Mouse (Mus musculus) kidney, adult 2 months (tissue): ENCODE data around the gene Sidt1. TPM values are rescaled to one million over a fixed set of nuclear protein-coding genes. Genes with fewer than 3 reads are reported as not detected.

Source experiments
- DNase-seq: peaks from one replicate; pipeline ENCODE4 v3.0.0; 2021
- H3K27ac ChIP-seq: fragments of 200-500 bp; 2 replicates; pipeline ENCODE4 v1.5.1; 2012; ENCODE audit warnings: low read depth, low read length, control low read depth, inconsistent platforms; ENCODE audit not compliant: insufficient read depth
- H3K27me3 ChIP-seq: fragments of 200-500 bp; replicated peaks from 2 replicates; pipeline ENCODE4 v1.6.1; 2012; ENCODE audit warnings: mild to moderate bottlenecking, moderate library complexity, low read length, inconsistent platforms; ENCODE audit not compliant: control insufficient read depth, insufficient read depth
- H3K36me3 ChIP-seq: fragments of 200-500 bp; 2 replicates; pipeline ENCODE4 v1.6.1; 2012; ENCODE audit warnings: mild to moderate bottlenecking, moderate library complexity, low read length, inconsistent platforms; ENCODE audit not compliant: control insufficient read depth, insufficient read depth
- H3K4me1 ChIP-seq: fragments of 200-500 bp; 2 replicates; pipeline ENCODE4 v1.6.1; 2011; ENCODE audit warnings: low read length; ENCODE audit not compliant: control insufficient read depth, insufficient read depth
- H3K4me3 ChIP-seq: fragments of 200-500 bp; 2 replicates; pipeline ENCODE4 v1.5.1; 2011; ENCODE audit warnings: mild to moderate bottlenecking, low read depth, low read length, control low read depth; ENCODE audit not compliant: insufficient read depth
- CTCF ChIP-seq: fragments of 200-500 bp; conservative IDR thresholded peaks from 2 replicates; pipeline ENCODE4 v1.5.1; 2011; ENCODE audit warnings: low read depth, mild to moderate bottlenecking, control low read depth, low read length, moderate library complexity, mixed read lengths; ENCODE audit not compliant: insufficient read depth, insufficient read length
- POLR2A ChIP-seq: fragments of 200-500 bp; IDR thresholded peaks from one replicate; pipeline ENCODE4 v1.6.1; 2011; ENCODE audit warnings: low read depth, low read length, control low read depth
- whole genome bisulfite sequencing: fragments of 180-500 bp; shearing (Covaris S2); methylation state at CpG from one replicate; pipeline ENCODE4 v1.1.7; 2018; 5-methylcytosine and 5-hydroxymethylcytosine counted together
- polyA plus RNA-seq: library from polyadenylated mRNA; depleted of rRNA; stranded (reverse); fragments of >200 nt; gene quantifications from 2 replicates; pipeline ENCODE4 v1.2.3, GENCODE M21; 2012

Gene Sidt1
- polyA plus RNA-seq, 1 experiment: 1.6 TPM

- H3K27me3 ChIP-seq: no peaks in the 10 kb centered on the region
- TF ChIP-seq CTCF: no peak
- TF ChIP-seq POLR2A: no peak
- no peak overlapping the region for H3K4me3 ChIP-seq
- no peak for DNase-seq
- H3K4me1 ChIP-seq: no peaks in the 10 kb centered on the region
- no peak overlapping the region for H3K27ac ChIP-seq
- H3K36me3 ChIP-seq: peaks cover 3% of the 10 kb centered on the region; the same call in 1 of the 2 replicates
- 91% methylated on average over 9 of the region's 9 CpGs for WGBS
These were observed 117.5 kb downstream of the Sidt1 start for GRCm38 (mm10) chr16:44215513-44215912.

GRCm38 (mm10) chr16:44212703-44213102 lies 120.3 kb downstream of the Sidt1 start:
- H3K36me3 ChIP-seq: peaks cover 3% of the 10 kb centered on the region; the same call in 1 of the 2 replicates
- H3K4me3 ChIP-seq: no peak overlapping the region
- TF ChIP-seq POLR2A: no peak
- TF ChIP-seq CTCF: no peak
- 80% methylated on average over 7 of the region's 7 CpGs for WGBS
- no peak overlapping the region for H3K27ac ChIP-seq
- no peak for DNase-seq
- no peaks in the 10 kb centered on the region for H3K4me1 ChIP-seq
- H3K27me3 ChIP-seq: no peaks in the 10 kb centered on the region

GRCm38 (mm10) chr16:44211054-44211414 lies 122.0 kb downstream of the Sidt1 start:
- Histone ChIP-seq H3K4me3 (no peak overlapping the region), H3K4me1 (no peaks in the 10 kb centered on the region), H3K27ac (no peak overlapping the region), H3K36me3 (peaks cover 3% of the 10 kb centered on the region), H3K27me3 (no peaks in the 10 kb centered on the region)
- TF ChIP-seq POLR2A: no peak
- no peak for TF ChIP-seq CTCF
- DNase-seq: no peak
- WGBS: 81% methylated on average over 1 of the region's 1 CpGs

- Histone ChIP-seq H3K27ac (no peak overlapping the region), H3K4me3 (no peak overlapping the region), H3K27me3 (no peaks in the 10 kb centered on the region), H3K4me1 (no peaks in the 10 kb centered on the region), H3K36me3 (peaks cover 3% of the 10 kb centered on the region)
- TF ChIP-seq POLR2A: no peak
- TF ChIP-seq CTCF: no peak
- DNase-seq: no peak
- 65% methylated on average over 10 of the region's 10 CpGs for WGBS
These were observed 122.6 kb downstream of the Sidt1 start for GRCm38 (mm10) chr16:44210156-44211053.

GRCm38 (mm10) chr16:44205973-44206372 lies 127.0 kb downstream of the Sidt1 start:
- DNase-seq: no peak
- no peak overlapping the region for H3K27ac ChIP-seq
- no peaks in the 10 kb centered on the region for H3K27me3 ChIP-seq
- no peaks in the 10 kb centered on the region for H3K4me1 ChIP-seq
- no peak for TF ChIP-seq CTCF
- TF ChIP-seq POLR2A: no peak
- peaks cover 7% of the 10 kb centered on the region for H3K36me3 ChIP-seq
- 57% methylated on average over 8 of the region's 8 CpGs for WGBS
- H3K4me3 ChIP-seq: no peak overlapping the region

- H3K27me3 ChIP-seq: no peaks in the 10 kb centered on the region
- no peak overlapping the region for H3K4me3 ChIP-seq
- no peak for TF ChIP-seq CTCF
- H3K36me3 ChIP-seq: peaks cover 7% of the 10 kb centered on the region
- no peak overlapping the region for H3K27ac ChIP-seq
- no peaks in the 10 kb centered on the region for H3K4me1 ChIP-seq
- WGBS: 83% methylated on average over 6 of the region's 6 CpGs
- DNase-seq: no peak
These were observed 128.7 kb downstream of the Sidt1 start for GRCm38 (mm10) chr16:44204331-44204730.

- WGBS: 91% methylated on average over 4 of the region's 4 CpGs
- Histone ChIP-seq H3K36me3 (peaks cover 5% of the 10 kb centered on the region), H3K4me3 (no peak overlapping the region), H3K27me3 (no peaks in the 10 kb centered on the region), H3K4me1 (no peaks in the 10 kb centered on the region), H3K27ac (no peak overlapping the region)
- no peak for TF ChIP-seq CTCF
- no peak for DNase-seq
These were observed 132.8 kb downstream of the Sidt1 start for GRCm38 (mm10) chr16:44200146-44200545.
